Mouse (Mus musculus): ENCODE data around the gene S1pr2. TPM values are rescaled to one million over a fixed set of nuclear protein-coding genes. Genes with fewer than 3 reads are reported as not detected.

The S1pr2 gene
- polyA plus RNA-seq, 1 experiment from 2014 or later, result 54.5 TPM

- Histone ChIP-seq H3K4me1 (ENCODE audit: control insufficient read depth, insufficient read depth, low read length) (peaks cover 22% of the 10 kb centered on the region), H3K4me2 (ENCODE audit: low read depth, low read length) (no peak overlapping the region), H3K27me3 (replicated peaks; ENCODE audit: control insufficient read depth, insufficient read depth, low read length) (no peaks in the 10 kb centered on the region), H3K9ac (ENCODE audit: low read depth, low read length) (no peak overlapping the region), H3K36me3 (ENCODE audit: control insufficient read depth, insufficient read depth, low read length) (no peaks in the 10 kb centered on the region), H3K4me3 (ENCODE audit: low read depth, low read length) (no peak overlapping the region), H3K27ac (replicated peaks; ENCODE audit: low read depth, low read length) (no peak overlapping the region), H3K9me3 (ENCODE audit: control insufficient read depth, low read length) (no peaks in the 10 kb centered on the region)
- 88% methylated on average over 4 of the region's 4 CpGs for WGBS
- ATAC-seq (ENCODE audit: low read depth) (no peak), DNase-seq (ENCODE audit: low spot score) (no peak)
Measured at GRCm38 (mm10) chr9:20991587-20991986, 15.0 kb upstream of the S1pr2 start.

GRCm38 (mm10) chr9:20990861-20991260 lies 14.3 kb upstream of the S1pr2 start:
- ATAC-seq (ENCODE audit: low read depth) (peak; percentile 53; the same call in 1 of the 2 replicates), DNase-seq (ENCODE audit: low spot score) (peak; percentile 92)
- Histone ChIP-seq H3K4me3 (ENCODE audit: low read depth, low read length) (no peak overlapping the region), H3K27me3 (replicated peaks; ENCODE audit: control insufficient read depth, insufficient read depth, low read length) (no peaks in the 10 kb centered on the region), H3K4me1 (ENCODE audit: control insufficient read depth, insufficient read depth, low read length) (peaks cover 26% of the 10 kb centered on the region), H3K9ac (ENCODE audit: low read depth, low read length) (peak overlapping the region; percentile 12; the same call in 1 of the 2 replicates), H3K27ac (replicated peaks; ENCODE audit: low read depth, low read length) (peak overlapping the region; percentile 70; the same call in 1 of the 2 replicates), H3K9me3 (ENCODE audit: control insufficient read depth, low read length) (no peaks in the 10 kb centered on the region), H3K4me2 (ENCODE audit: low read depth, low read length) (peak overlapping the region; percentile 32), H3K36me3 (ENCODE audit: control insufficient read depth, insufficient read depth, low read length) (no peaks in the 10 kb centered on the region)
- WGBS, result 4% methylated on average over 10 of the region's 10 CpGs

- Histone ChIP-seq H3K4me2 (ENCODE audit: low read depth, low read length) (no peak overlapping the region), H3K36me3 (ENCODE audit: control insufficient read depth, insufficient read depth, low read length) (no peaks in the 10 kb centered on the region), H3K9ac (ENCODE audit: low read depth, low read length) (no peak overlapping the region), H3K27ac (replicated peaks; ENCODE audit: low read depth, low read length) (peak overlapping the region; percentile 89), H3K27me3 (replicated peaks; ENCODE audit: control insufficient read depth, insufficient read depth, low read length) (no peaks in the 10 kb centered on the region), H3K9me3 (ENCODE audit: control insufficient read depth, low read length) (no peaks in the 10 kb centered on the region), H3K4me3 (ENCODE audit: low read depth, low read length) (no peak overlapping the region), H3K4me1 (ENCODE audit: control insufficient read depth, insufficient read depth, low read length) (peaks cover 33% of the 10 kb centered on the region)
- 25% methylated on average over 7 of the region's 7 CpGs for WGBS
- ATAC-seq (ENCODE audit: low read depth) (no peak), DNase-seq (ENCODE audit: low spot score) (no peak)
Measured at GRCm38 (mm10) chr9:20987953-20988352, 11.4 kb upstream of the S1pr2 start.

- peak overlapping the region; percentile 89 for H3K27ac ChIP-seq (replicated peaks; ENCODE audit: low read depth, low read length)
- H3K9me3 ChIP-seq (ENCODE audit: control insufficient read depth, low read length), result no peaks in the 10 kb centered on the region
- no peaks in the 10 kb centered on the region for H3K36me3 ChIP-seq (ENCODE audit: control insufficient read depth, insufficient read depth, low read length)
- peak overlapping the region; percentile 16; the same call in 1 of the 2 replicates for H3K4me2 ChIP-seq (ENCODE audit: low read depth, low read length)
- peak; percentile 95 for DNase-seq (ENCODE audit: low spot score)
- H3K4me1 ChIP-seq (ENCODE audit: control insufficient read depth, insufficient read depth, low read length), result peaks cover 37% of the 10 kb centered on the region
- 36% methylated on average over 15 of the region's 15 CpGs for whole genome bisulfite sequencing
- H3K27me3 ChIP-seq (replicated peaks; ENCODE audit: control insufficient read depth, insufficient read depth, low read length), result no peaks in the 10 kb centered on the region
- peak; percentile 86 for ATAC-seq (ENCODE audit: low read depth)
- no peak overlapping the region for H3K4me3 ChIP-seq (ENCODE audit: low read depth, low read length)
- H3K9ac ChIP-seq (ENCODE audit: low read depth, low read length), result no peak overlapping the region
Measured at GRCm38 (mm10) chr9:20986952-20987686, 10.5 kb upstream of the S1pr2 start.

- no peaks in the 10 kb centered on the region for H3K9me3 ChIP-seq (ENCODE audit: control insufficient read depth, low read length)
- no peaks in the 10 kb centered on the region for H3K27me3 ChIP-seq (replicated peaks; ENCODE audit: control insufficient read depth, insufficient read depth, low read length)
- DNase-seq (ENCODE audit: low spot score) (peak; percentile 16), ATAC-seq (ENCODE audit: low read depth) (no peak)
- no peak overlapping the region for H3K9ac ChIP-seq (ENCODE audit: low read depth, low read length)
- no peak overlapping the region for H3K4me3 ChIP-seq (ENCODE audit: low read depth, low read length)
- no peak overlapping the region for H3K4me2 ChIP-seq (ENCODE audit: low read depth, low read length)
- no peaks in the 10 kb centered on the region for H3K36me3 ChIP-seq (ENCODE audit: control insufficient read depth, insufficient read depth, low read length)
- 9% methylated on average over 5 of the region's 5 CpGs for WGBS
- H3K4me1 ChIP-seq (ENCODE audit: control insufficient read depth, insufficient read depth, low read length), result peaks cover 29% of the 10 kb centered on the region
- no peak overlapping the region for H3K27ac ChIP-seq (replicated peaks; ENCODE audit: low read depth, low read length)
Measured at GRCm38 (mm10) chr9:20983169-20983568, 6.6 kb upstream of the S1pr2 start.

GRCm38 (mm10) chr9:20982171-20982570 lies 5.6 kb upstream of the S1pr2 start:
- Histone ChIP-seq H3K9me3 (ENCODE audit: control insufficient read depth, low read length) (no peaks in the 10 kb centered on the region), H3K27ac (replicated peaks; ENCODE audit: low read depth, low read length) (no peak overlapping the region), H3K4me1 (ENCODE audit: control insufficient read depth, insufficient read depth, low read length) (peaks cover 21% of the 10 kb centered on the region), H3K4me3 (ENCODE audit: low read depth, low read length) (no peak overlapping the region), H3K36me3 (ENCODE audit: control insufficient read depth, insufficient read depth, low read length) (no peaks in the 10 kb centered on the region), H3K4me2 (ENCODE audit: low read depth, low read length) (no peak overlapping the region), H3K27me3 (replicated peaks; ENCODE audit: control insufficient read depth, insufficient read depth, low read length) (no peaks in the 10 kb centered on the region), H3K9ac (ENCODE audit: low read depth, low read length) (no peak overlapping the region)
- WGBS, result 72% methylated on average over 3 of the region's 3 CpGs
- no peak for DNase-seq (ENCODE audit: low spot score)
- no peak for ATAC-seq (ENCODE audit: low read depth)

- no peak overlapping the region for H3K4me3 ChIP-seq (ENCODE audit: low read depth, low read length)
- no peak overlapping the region for H3K27ac ChIP-seq (replicated peaks; ENCODE audit: low read depth, low read length)
- no peaks in the 10 kb centered on the region for H3K27me3 ChIP-seq (replicated peaks; ENCODE audit: control insufficient read depth, insufficient read depth, low read length)
- no peaks in the 10 kb centered on the region for H3K9me3 ChIP-seq (ENCODE audit: control insufficient read depth, low read length)
- ATAC-seq (ENCODE audit: low read depth) (no peak), DNase-seq (ENCODE audit: low spot score) (no peak)
- WGBS, result 92% methylated on average over 7 of the region's 7 CpGs
- no peak overlapping the region for H3K4me2 ChIP-seq (ENCODE audit: low read depth, low read length)
- H3K36me3 ChIP-seq (ENCODE audit: control insufficient read depth, insufficient read depth, low read length), result no peaks in the 10 kb centered on the region
- H3K9ac ChIP-seq (ENCODE audit: low read depth, low read length), result no peak overlapping the region
- peaks cover 16% of the 10 kb centered on the region; the same call in 1 of the 2 replicates for H3K4me1 ChIP-seq (ENCODE audit: control insufficient read depth, insufficient read depth, low read length)
Measured at GRCm38 (mm10) chr9:20979769-20980168, 3.2 kb upstream of the S1pr2 start.

- DNase-seq (ENCODE audit: low spot score), result no peak
- Histone ChIP-seq H3K9me3 (ENCODE audit: control insufficient read depth, low read length) (no peaks in the 10 kb centered on the region), H3K27ac (replicated peaks; ENCODE audit: low read depth, low read length) (peak overlapping the region; percentile 54; the same call in 1 of the 2 replicates), H3K4me1 (ENCODE audit: control insufficient read depth, insufficient read depth, low read length) (peaks cover 16% of the 10 kb centered on the region; the same call in 1 of the 2 replicates), H3K4me3 (ENCODE audit: low read depth, low read length) (no peak overlapping the region), H3K36me3 (ENCODE audit: control insufficient read depth, insufficient read depth, low read length) (no peaks in the 10 kb centered on the region), H3K4me2 (ENCODE audit: low read depth, low read length) (no peak overlapping the region), H3K9ac (ENCODE audit: low read depth, low read length) (no peak overlapping the region), H3K27me3 (replicated peaks; ENCODE audit: control insufficient read depth, insufficient read depth, low read length) (no peaks in the 10 kb centered on the region)
- ATAC-seq (ENCODE audit: low read depth), result no peak
- 54% methylated on average over 5 of the region's 5 CpGs for WGBS
Measured at GRCm38 (mm10) chr9:20979181-20979580, 2.6 kb upstream of the S1pr2 start.

Measured in embryonic facial prominence, embryonic 14.5 days (tissue).